Mouse (Mus musculus) intestine, embryonic 16.5 days (tissue): ENCODE data around the gene Gm8439. TPM values are rescaled to one million over a fixed set of nuclear protein-coding genes. Genes with fewer than 3 reads are reported as not detected.
A peak's percentile ranks its signal among the peaks of the same experiment; 100 is the strongest.

Experiments
- ATAC-seq: fragments of 200-750 bp; cut with Nextera tagmentation; 2 replicates; pipeline ENCODE4 v1.8.0; 2017; ENCODE audit warnings: moderate TSS enrichment, moderate library complexity
- H3K27ac ChIP-seq: fragments of 300-500 bp; sonication (generic); 2 replicates; pipeline ENCODE4 v1.5.1; 2014; ENCODE audit warnings: mild to moderate bottlenecking, low read length
- H3K27me3 ChIP-seq: fragments of 300-500 bp; sonication (generic); replicated peaks from 2 replicates; pipeline ENCODE4 v1.6.1; 2014; ENCODE audit warnings: low read length, control low read depth, mixed read lengths; ENCODE audit not compliant: control insufficient read depth, insufficient read depth
- H3K36me3 ChIP-seq: fragments of 300-500 bp; sonication (generic); 2 replicates; pipeline ENCODE4 v1.6.1; 2014; ENCODE audit warnings: low read length, control low read depth; ENCODE audit not compliant: control insufficient read depth, insufficient read depth
- H3K4me1 ChIP-seq: fragments of 300-500 bp; sonication (generic); 2 replicates; pipeline ENCODE4 v1.6.1; 2014; ENCODE audit warnings: low read length, control low read depth, mixed read lengths; ENCODE audit not compliant: control insufficient read depth, insufficient read depth
- H3K4me2 ChIP-seq: fragments of 300-500 bp; sonication (generic); 2 replicates; pipeline ENCODE4 v1.6.1; 2014; ENCODE audit warnings: low read depth, low read length, control low read depth
- H3K4me3 ChIP-seq: fragments of 300-500 bp; sonication (generic); 2 replicates; pipeline ENCODE4 v1.5.1; 2014; ENCODE audit warnings: mild to moderate bottlenecking, low read length
- H3K9ac ChIP-seq: fragments of 300-500 bp; sonication (generic); 2 replicates; pipeline ENCODE4 v1.6.1; 2014; ENCODE audit warnings: low read depth, low read length
- H3K9me3 ChIP-seq: fragments of 300-500 bp; sonication (generic); 2 replicates; pipeline ENCODE4 v1.6.1; 2016; ENCODE audit warnings: low read length, control low read depth; ENCODE audit not compliant: control insufficient read depth
- WGBS: fragments of 180-500 bp; shearing (Covaris S2); extraction: QIAGEN DNeasy Blood & Tissue Kit; methylation state at CpG from one replicate; pipeline ENCODE4 v1.1.7; 2014; 5-methylcytosine and 5-hydroxymethylcytosine counted together
- polyA plus RNA-seq: library from polyadenylated mRNA; unstranded; fragments of >200 nt; fragmentation: Nextera tagmentation; extraction: Ambion mirVana; gene quantifications from 2 replicates; pipeline ENCODE4 v1.2.1, GENCODE M21; 2015

The Gm8439 gene
- polyA plus RNA-seq, 1 experiment from 2014 or later = not detected

- H3K4me3 ChIP-seq = no peak overlapping the region
- 61% methylated on average over 8 of the region's 8 CpGs for WGBS
- no peak overlapping the region for H3K4me2 ChIP-seq
- no peak overlapping the region for H3K9ac ChIP-seq
- no peaks in the 10 kb centered on the region for H3K4me1 ChIP-seq
- no peak overlapping the region for H3K27ac ChIP-seq
- H3K9me3 ChIP-seq = no peaks in the 10 kb centered on the region
- ATAC-seq = 0 out of 2 replicates have a peak, but pooled peaks have one; percentile 38
- H3K36me3 ChIP-seq = no peaks in the 10 kb centered on the region
- no peaks in the 10 kb centered on the region for H3K27me3 ChIP-seq
Measured at GRCm38 (mm10) chr4:120630218-120630931, 41.8 kb downstream of the Gm8439 start.

GRCm38 (mm10) chr4:120631828-120632227 is 43.3 kb downstream of the Gm8439 start:
- Histone ChIP-seq H3K9ac (no peak overlapping the region), H3K9me3 (no peaks in the 10 kb centered on the region), H3K4me2 (no peak overlapping the region), H3K4me1 (no peaks in the 10 kb centered on the region), H3K27me3 (no peaks in the 10 kb centered on the region), H3K4me3 (no peak overlapping the region), H3K36me3 (no peaks in the 10 kb centered on the region), H3K27ac (no peak overlapping the region)
- 51% methylated on average over 6 of the region's 6 CpGs for WGBS
- no peak for ATAC-seq

- Histone ChIP-seq H3K4me3 (no peak overlapping the region), H3K4me2 (no peak overlapping the region), H3K9ac (no peak overlapping the region), H3K9me3 (no peaks in the 10 kb centered on the region), H3K27ac (no peak overlapping the region), H3K27me3 (no peaks in the 10 kb centered on the region), H3K36me3 (no peaks in the 10 kb centered on the region), H3K4me1 (no peaks in the 10 kb centered on the region)
- WGBS = 79% methylated on average over 2 of the region's 2 CpGs
- ATAC-seq = no peak
Measured at GRCm38 (mm10) chr4:120635351-120635750, 46.8 kb downstream of the Gm8439 start.

- Histone ChIP-seq H3K36me3 (no peaks in the 10 kb centered on the region), H3K27me3 (0 out of 2 replicates have a peak, but pooled peaks cover 3% of the 10 kb centered on the region), H3K4me1 (no peaks in the 10 kb centered on the region), H3K9ac (no peak overlapping the region), H3K27ac (no peak overlapping the region), H3K4me2 (no peak overlapping the region), H3K4me3 (no peak overlapping the region), H3K9me3 (no peaks in the 10 kb centered on the region)
- ATAC-seq = no peak
- 89% methylated on average over 6 of the region's 6 CpGs for WGBS
Measured at GRCm38 (mm10) chr4:120641946-120642345, 53.4 kb downstream of the Gm8439 start.

- WGBS = 80% methylated on average over 3 of the region's 3 CpGs
- no peak for ATAC-seq
- no peaks in the 10 kb centered on the region for H3K9me3 ChIP-seq
Measured at GRCm38 (mm10) chr4:120643899-120644298, 55.4 kb downstream of the Gm8439 start.

GRCm38 (mm10) chr4:120649369-120650207 is 61.0 kb downstream of the Gm8439 start:
- Histone ChIP-seq H3K4me3 (peak overlapping the region; percentile 52), H3K9ac (peak overlapping the region; percentile 55; the same call in 1 of the 2 replicates), H3K9me3 (no peaks in the 10 kb centered on the region), H3K27ac (no peak overlapping the region), H3K36me3 (no peaks in the 10 kb centered on the region), H3K27me3 (peaks cover 24% of the 10 kb centered on the region), H3K4me1 (peaks cover 7% of the 10 kb centered on the region), H3K4me2 (peak overlapping the region; percentile 94)
- 4% methylated on average over 54 of the region's 55 CpGs for WGBS
- ATAC-seq = peak; percentile 81

More at GRCm38 (mm10) chr4:120643899-120644298, 55.4 kb downstream of the Gm8439 start:
- H3K27ac ChIP-seq = no peak overlapping the region
- H3K9ac ChIP-seq = no peak overlapping the region
- H3K36me3 ChIP-seq = no peaks in the 10 kb centered on the region
- peaks cover 5% of the 10 kb centered on the region; the same call in 1 of the 2 replicates for H3K27me3 ChIP-seq
- no peak overlapping the region for H3K4me3 ChIP-seq
- no peak overlapping the region for H3K4me2 ChIP-seq
- no peaks in the 10 kb centered on the region for H3K4me1 ChIP-seq

- no peaks in the 10 kb centered on the region for H3K9me3 ChIP-seq
- no peak overlapping the region for H3K27ac ChIP-seq
- 25% methylated on average over 7 of the region's 7 CpGs for WGBS
- H3K4me3 ChIP-seq = peak overlapping the region; percentile 52
- H3K9ac ChIP-seq = no peak overlapping the region
- H3K4me2 ChIP-seq = peak overlapping the region; percentile 94
- H3K36me3 ChIP-seq = no peaks in the 10 kb centered on the region
- no peak for ATAC-seq
- H3K27me3 ChIP-seq = peaks cover 22% of the 10 kb centered on the region
- H3K4me1 ChIP-seq = peaks cover 7% of the 10 kb centered on the region
Measured at GRCm38 (mm10) chr4:120650208-120650592, 61.7 kb downstream of the Gm8439 start.

- no peak for ATAC-seq
- Histone ChIP-seq H3K9me3 (no peaks in the 10 kb centered on the region), H3K4me2 (no peak overlapping the region), H3K4me1 (no peaks in the 10 kb centered on the region), H3K27ac (no peak overlapping the region), H3K36me3 (no peaks in the 10 kb centered on the region), H3K9ac (no peak overlapping the region), H3K4me3 (no peak overlapping the region), H3K27me3 (peaks cover 5% of the 10 kb centered on the region; the same call in 1 of the 2 replicates)
- 68% methylated on average over 8 of the region's 8 CpGs for WGBS
Measured at GRCm38 (mm10) chr4:120655898-120656297, 67.4 kb downstream of the Gm8439 start.
